Comparison of ENCODE assay signal across 14 mouse cellular contexts in genomic region chr3:107776295-107776694, GRCm38 (mm10). TPM values are rescaled to one million over a fixed set of nuclear protein-coding genes. Genes with fewer than 3 reads are reported as not detected.
A peak's percentile ranks its signal among the peaks of the same experiment; 100 is the strongest.
DNase-seq lines count a peak whose midpoint lies in the region; ATAC-seq and TF ChIP-seq lines count a peak whose summit lies in the region.
"Had no signal": no experiment of that assay in that cellular context is flagged by ENCODE, and none has a peak within 500 bp of the region (broad histone marks: within the 10 kb centered on the region; RNA-seq: fewer than 3 reads in every experiment).

No protein-coding gene starts in this region.

- no peak for TF ChIP-seq CTCF in embryonic fibroblast, embryonic 13.5 days (IDR thresholded peaks at IDR 0.05; ENCODE audit: borderline replicate concordance, insufficient read depth, low read length)
- no peak for TF ChIP-seq CTCF in left cerebral cortex, adult 2 months (IDR thresholded peaks at IDR 0.05)

- TF ChIP-seq POLR2A in embryonic fibroblast, embryonic 13.5 days (IDR thresholded peaks at IDR 0.05; ENCODE audit: low read depth, low read length) = no peak; the same call in 1 of the 2 replicates

- WGBS in embryonic facial prominence, embryonic 14.5 days = 17% methylated on average over 3 of the region's 3 CpGs
- 18% methylated on average over 3 of the region's 3 CpGs for WGBS in embryonic facial prominence, embryonic 10.5 days
- 14% methylated on average over 3 of the region's 3 CpGs for WGBS in hindbrain, embryonic 12.5 days
- WGBS in hindbrain, embryonic 11.5 days = 20% methylated on average over 3 of the region's 3 CpGs

- no peak overlapping the region for H3K9ac ChIP-seq in embryonic facial prominence, embryonic 14.5 days (ENCODE audit: low read depth, low read length)
- no peak overlapping the region for H3K9ac ChIP-seq in hindbrain, embryonic 12.5 days
- H3K9ac ChIP-seq in hindbrain, embryonic 11.5 days (ENCODE audit: low read depth, low read length) = no peak overlapping the region
- H3K9ac ChIP-seq: limb, embryonic 15.5 days had no signal

- H3K9me3 ChIP-seq in embryonic facial prominence, embryonic 14.5 days (ENCODE audit: control insufficient read depth, low read length) = no peaks in the 10 kb centered on the region
- H3K9me3 ChIP-seq in embryonic facial prominence, embryonic 10.5 days = no peaks in the 10 kb centered on the region
- H3K9me3 ChIP-seq in hindbrain, embryonic 12.5 days (replicated peaks) = no peaks in the 10 kb centered on the region
- H3K9me3 ChIP-seq in hindbrain, embryonic 11.5 days (ENCODE audit: control insufficient read depth, low read length) = no peaks in the 10 kb centered on the region
- H3K9me3 ChIP-seq: limb, embryonic 15.5 days had no signal

- no peak overlapping the region for H3K4me2 ChIP-seq in embryonic facial prominence, embryonic 14.5 days (ENCODE audit: low read depth, low read length)
- H3K4me2 ChIP-seq in hindbrain, embryonic 12.5 days (replicated peaks) = no peak overlapping the region
- H3K4me2 ChIP-seq in hindbrain, embryonic 11.5 days (replicated peaks; ENCODE audit: low read depth, low read length) = no peak overlapping the region
- H3K4me2 ChIP-seq: limb, embryonic 15.5 days had no signal

- ATAC-seq in embryonic facial prominence, embryonic 14.5 days (ENCODE audit: low read depth) = peak; percentile 60; the same call in 1 of the 2 replicates
- 0 out of 2 replicates have a peak, but pooled peaks have one; percentile 16 for ATAC-seq in hindbrain, embryonic 12.5 days (ENCODE audit: low FRiP score)
- ATAC-seq in hindbrain, embryonic 11.5 days (ENCODE audit: low FRiP score) = no peak
- ATAC-seq: CD4-positive, CD25-positive, alpha-beta regulatory T cell, adult 4 months had no signal

- no peaks in the 10 kb centered on the region for H3K27me3 ChIP-seq in embryonic facial prominence, embryonic 14.5 days (replicated peaks; ENCODE audit: control insufficient read depth, insufficient read depth, low read length)
- H3K27me3 ChIP-seq in embryonic facial prominence, embryonic 10.5 days (replicated peaks; ENCODE audit: low read depth, poor library complexity, severe bottlenecking) = peaks cover 12% of the 10 kb centered on the region; the same call in 1 of the 2 replicates
- H3K27me3 ChIP-seq in hindbrain, embryonic 12.5 days = no peaks in the 10 kb centered on the region
- no peaks in the 10 kb centered on the region for H3K27me3 ChIP-seq in hindbrain, embryonic 11.5 days (ENCODE audit: control insufficient read depth, insufficient read depth, low read length)

- H3K36me3 ChIP-seq in embryonic facial prominence, embryonic 14.5 days (ENCODE audit: control insufficient read depth, insufficient read depth, low read length) = no peaks in the 10 kb centered on the region
- H3K36me3 ChIP-seq in embryonic facial prominence, embryonic 10.5 days (replicated peaks) = no peaks in the 10 kb centered on the region
- no peaks in the 10 kb centered on the region for H3K36me3 ChIP-seq in hindbrain, embryonic 12.5 days
- H3K36me3 ChIP-seq in hindbrain, embryonic 11.5 days (ENCODE audit: control insufficient read depth, insufficient read depth, low read length) = no peaks in the 10 kb centered on the region
- H3K36me3 ChIP-seq: limb, embryonic 15.5 days had no signal

- H3K27ac ChIP-seq in embryonic facial prominence, embryonic 14.5 days (replicated peaks; ENCODE audit: low read depth, low read length) = no peak overlapping the region
- no peak overlapping the region for H3K27ac ChIP-seq in embryonic facial prominence, embryonic 10.5 days (replicated peaks)
- no peak overlapping the region for H3K27ac ChIP-seq in hindbrain, embryonic 12.5 days
- no peak overlapping the region for H3K27ac ChIP-seq in hindbrain, embryonic 11.5 days (ENCODE audit: low read depth, low read length)
- peak overlapping the region; percentile 76 for H3K27ac ChIP-seq in embryonic fibroblast, embryonic 13.5 days (ENCODE audit: insufficient read depth, low read length)
- no peak overlapping the region for H3K27ac ChIP-seq in left cerebral cortex, adult 2 months
- H3K27ac ChIP-seq: layer of hippocampus, adult 2 months; limb, embryonic 15.5 days had no signal

- intact Hi-C loops in left cerebral cortex, adult 2 months (cut with DNase I) = no loop called here

- DNase-seq in embryonic facial prominence, embryonic 14.5 days (ENCODE audit: low spot score) = no peak
- no peak for DNase-seq in embryonic facial prominence, embryonic 10.5 days (ENCODE audit: low spot score)
- no peak for DNase-seq in hindbrain, embryonic 11.5 days (ENCODE audit: low spot score)
- DNase-seq in 416B (ENCODE audit: low read depth) = peak; percentile 25
- no peak for DNase-seq in left cerebral cortex, adult 2 months (ENCODE audit: extremely low spot score in 1 of 2, low spot score in 2 of 2)
- no peak for DNase-seq in layer of hippocampus, postnatal 36 days
- DNase-seq: cerebellum, postnatal 25 days; lung, postnatal 4 days; thymus, adult 18-20 months had no signal

- H3K4me1 ChIP-seq in embryonic facial prominence, embryonic 14.5 days (ENCODE audit: control insufficient read depth, insufficient read depth, low read length) = peaks cover 7% of the 10 kb centered on the region; the same call in 1 of the 2 replicates
- peaks cover 23% of the 10 kb centered on the region for H3K4me1 ChIP-seq in embryonic facial prominence, embryonic 10.5 days
- H3K4me1 ChIP-seq in hindbrain, embryonic 12.5 days = peaks cover 10% of the 10 kb centered on the region
- no peaks in the 10 kb centered on the region for H3K4me1 ChIP-seq in hindbrain, embryonic 11.5 days (replicated peaks; ENCODE audit: control insufficient read depth, insufficient read depth, low read length)
- peaks cover 15% of the 10 kb centered on the region for H3K4me1 ChIP-seq in embryonic fibroblast, embryonic 13.5 days (ENCODE audit: control insufficient read depth, insufficient read depth, low read length)

- no peak overlapping the region for H3K4me3 ChIP-seq in embryonic facial prominence, embryonic 14.5 days (ENCODE audit: low read depth, low read length)
- H3K4me3 ChIP-seq in embryonic facial prominence, embryonic 10.5 days = no peak overlapping the region
- H3K4me3 ChIP-seq in hindbrain, embryonic 12.5 days = no peak overlapping the region
- no peak overlapping the region for H3K4me3 ChIP-seq in hindbrain, embryonic 11.5 days (ENCODE audit: low read depth, low read length)
- H3K4me3 ChIP-seq in embryonic fibroblast, embryonic 13.5 days (ENCODE audit: insufficient read depth, low read length) = no peak overlapping the region
- H3K4me3 ChIP-seq in left cerebral cortex, adult 2 months = no peak overlapping the region
- H3K4me3 ChIP-seq: layer of hippocampus, adult 2 months; limb, embryonic 15.5 days had no signal

RNA-seq across cellular contexts. Expression of gene Csf1, which starts 16.0 kb away (rescaled TPM):
- polyA plus RNA-seq in embryonic facial prominence, embryonic 14.5 days (2014; fragmentation: Nextera tagmentation; extraction: Ambion mirVana) = 18.1 and 21.4 TPM in 2 replicates
- polyA plus RNA-seq in embryonic facial prominence, embryonic 10.5 days (2016; fragmentation: Nextera tagmentation; extraction: Ambion mirVana) = 3.8 and 4.4 TPM in 2 replicates
- polyA plus RNA-seq in hindbrain, embryonic 12.5 days (2016; fragmentation: Nextera tagmentation; extraction: Ambion mirVana) = 8.8 and 9.2 TPM in 2 replicates
- 5.3 and 6.0 TPM in 2 replicates for polyA plus RNA-seq in hindbrain, embryonic 11.5 days (2014; fragmentation: Nextera tagmentation; extraction: Ambion mirVana)
- polyA plus RNA-seq in embryonic fibroblast, embryonic 13.5 days (2011; ENCODE audit: insufficient read length, low read depth, missing spikeins) = 208 and 272 TPM in 2 replicates
- total RNA-seq in left cerebral cortex, adult 2 months (2021) = 10 to 100 TPM; 12.6 to 13.2 TPM
- total RNA-seq in layer of hippocampus, postnatal 36 days (2021) = 10 to 100 TPM; 19.0 to 20.1 TPM
